Mouse (Mus musculus): ENCODE measurements around the gene Tbx5. TPM values are rescaled to one million over a fixed set of nuclear protein-coding genes. Genes with fewer than 3 reads are reported as not detected.

The Tbx5 gene
- under 1 TPM in 1 of 2 experiments, not detected in 1; 0.11 TPM for total RNA-seq (2021)
- long read RNA-seq, experiment 1: 0 reads
- long read RNA-seq, experiment 2: 0 reads

DNA sequence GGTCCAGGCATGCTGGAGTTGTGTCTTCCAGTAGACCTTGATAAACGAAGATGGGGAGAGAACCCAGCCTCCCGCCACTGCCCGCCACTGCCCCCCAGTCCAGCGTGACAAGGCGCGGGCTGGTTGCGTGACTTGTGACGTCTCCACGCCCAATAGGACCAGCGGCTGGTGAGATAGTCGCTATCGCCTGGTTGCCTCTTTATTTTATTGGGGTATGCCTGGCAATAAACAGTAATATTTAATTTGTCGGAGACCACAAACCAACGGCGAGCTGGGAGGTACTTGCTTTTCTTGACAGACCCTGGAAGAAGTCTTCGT lies at the start of gene Tbx5:
TSS of gene Tbx5 (plus strand) at position 190 of the 318 bp plus-strand sequence.
- no peak for DNase-seq
- intact Hi-C loops (cut with DNase I; ENCODE audit: low total_unique reads): no loop called here

DNA sequence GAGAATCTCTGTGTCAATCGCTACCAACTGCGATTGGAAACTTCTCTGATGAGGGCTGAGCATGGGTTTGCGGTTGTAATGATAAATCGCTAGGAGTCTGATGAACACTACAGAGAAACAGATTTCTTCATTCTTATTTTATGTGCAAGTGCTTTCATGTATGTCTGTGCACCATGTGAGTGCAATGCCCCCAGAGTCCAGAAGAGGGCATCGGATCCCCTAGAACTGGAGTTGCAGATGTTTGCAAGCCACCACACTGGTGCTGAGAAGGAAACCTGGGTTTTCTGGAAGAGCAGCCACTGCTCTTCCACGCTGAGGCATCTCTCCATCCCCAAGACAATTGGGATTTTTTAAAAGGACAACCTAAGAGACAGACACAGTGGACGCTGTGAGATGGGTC lies 46.5 kb upstream of the Tbx5 start:
- DNase-seq: no peak
- intact Hi-C loops (cut with DNase I; ENCODE audit: low total_unique reads): loop anchor here (10.0 kb wide), 1 partner anchor 1909 kb away; no protein-coding TSS in a partner anchor

DNA sequence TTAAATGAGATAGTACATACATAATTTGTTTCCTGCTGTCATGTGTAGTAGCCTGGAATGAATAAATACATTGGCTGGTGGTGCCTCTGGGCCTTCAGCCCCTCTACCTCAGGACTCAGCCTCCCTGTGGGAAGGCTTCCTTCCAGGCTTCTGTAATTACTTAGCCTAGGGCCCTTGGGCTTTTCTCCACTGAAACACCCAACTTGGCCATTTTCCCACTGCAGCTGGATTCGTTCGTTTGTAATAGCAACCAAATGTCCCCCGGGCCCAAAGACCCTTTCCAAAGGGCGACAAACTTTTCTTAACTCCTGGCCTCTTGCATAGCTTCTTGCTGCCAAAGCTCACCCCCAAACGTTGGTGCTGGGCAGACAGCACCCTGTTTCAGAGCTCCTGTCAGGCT lies 40.8 kb upstream of the Tbx5 start:
- DNase-seq: no peak
- intact Hi-C loops (cut with DNase I; ENCODE audit: low total_unique reads): no loop called here

GRCm38 (mm10) chr5:119793972-119794371 lies 38.5 kb upstream of the Tbx5 start:
- DNase-seq: no peak
- intact Hi-C loops (cut with DNase I; ENCODE audit: low total_unique reads): no loop called here

- intact Hi-C loops (cut with DNase I; ENCODE audit: low total_unique reads): no loop called here
- no peak for DNase-seq
Observed at GRCm38 (mm10) chr5:119795376-119795775, 37.1 kb upstream of the Tbx5 start.

DNA sequence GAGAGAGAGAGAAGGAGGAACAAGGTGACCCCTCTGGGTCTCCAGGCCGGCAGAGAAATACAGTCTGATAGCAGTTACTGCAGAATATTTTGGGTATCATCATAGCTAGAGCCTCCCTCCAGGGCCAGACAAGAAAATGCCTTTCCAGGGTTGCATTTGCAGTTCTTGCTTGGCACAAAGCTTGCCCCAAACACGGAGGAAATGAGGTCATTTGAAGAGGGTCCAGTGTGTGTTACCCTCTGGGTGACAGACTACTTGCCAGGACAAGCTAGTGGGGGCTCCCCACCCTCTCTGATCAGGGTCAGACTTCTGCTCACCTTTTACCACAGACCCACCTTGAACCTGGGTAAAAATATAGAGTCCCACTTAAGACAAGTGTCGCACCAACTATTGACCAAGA lies 36.7 kb upstream of the Tbx5 start:
- intact Hi-C loops (cut with DNase I; ENCODE audit: low total_unique reads): no loop called here
- no peak for DNase-seq

DNA sequence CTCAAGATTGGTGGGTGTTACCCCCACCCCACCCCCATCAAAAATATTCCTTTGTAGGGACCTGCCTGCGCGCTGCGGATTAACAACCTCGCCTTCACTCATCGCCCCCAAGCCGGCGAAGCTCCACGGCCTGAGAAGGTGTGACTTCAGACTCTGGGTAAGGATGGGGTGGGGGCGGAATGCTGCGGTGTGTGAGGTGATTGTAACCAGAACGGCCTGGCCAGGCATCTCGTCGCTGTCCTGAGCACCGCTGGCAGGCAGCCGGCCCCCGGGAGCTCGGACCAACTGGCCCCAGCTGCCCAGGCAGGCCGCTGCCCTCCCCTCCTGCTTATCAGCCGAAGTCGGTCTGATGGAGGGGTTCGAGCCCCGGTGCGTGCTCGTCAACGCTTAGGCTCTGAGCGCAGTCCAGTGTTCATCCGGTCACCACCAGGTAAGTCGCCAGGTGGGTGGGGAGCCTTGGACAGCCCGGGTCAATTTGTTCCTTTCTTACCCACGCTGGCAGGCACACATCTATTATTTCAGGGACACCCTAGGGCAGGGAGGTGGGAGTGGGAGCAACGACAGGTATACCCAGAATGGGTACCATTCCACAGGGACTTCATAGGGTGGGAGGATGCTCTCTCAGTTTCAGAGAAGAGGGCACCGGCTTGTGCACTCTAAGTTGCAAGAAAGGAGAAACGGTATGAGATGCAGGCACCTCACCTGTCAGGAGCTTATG lies 35.9 kb upstream of the Tbx5 start:
- no peak for DNase-seq
- intact Hi-C loops (cut with DNase I; ENCODE audit: low total_unique reads): no loop called here

- no peak for DNase-seq
- intact Hi-C loops (cut with DNase I; ENCODE audit: low total_unique reads): no loop called here
Observed at GRCm38 (mm10) chr5:119797580-119798150, 34.8 kb upstream of the Tbx5 start.

GRCm38 (mm10) chr5:119798261-119798660 lies 34.2 kb upstream of the Tbx5 start:
- intact Hi-C loops (cut with DNase I; ENCODE audit: low total_unique reads): no loop called here
- DNase-seq: no peak

GRCm38 (mm10) chr5:119798713-119799418 lies 33.6 kb upstream of the Tbx5 start:
- DNase-seq: no peak
- intact Hi-C loops (cut with DNase I; ENCODE audit: low total_unique reads): no loop called here

DNA sequence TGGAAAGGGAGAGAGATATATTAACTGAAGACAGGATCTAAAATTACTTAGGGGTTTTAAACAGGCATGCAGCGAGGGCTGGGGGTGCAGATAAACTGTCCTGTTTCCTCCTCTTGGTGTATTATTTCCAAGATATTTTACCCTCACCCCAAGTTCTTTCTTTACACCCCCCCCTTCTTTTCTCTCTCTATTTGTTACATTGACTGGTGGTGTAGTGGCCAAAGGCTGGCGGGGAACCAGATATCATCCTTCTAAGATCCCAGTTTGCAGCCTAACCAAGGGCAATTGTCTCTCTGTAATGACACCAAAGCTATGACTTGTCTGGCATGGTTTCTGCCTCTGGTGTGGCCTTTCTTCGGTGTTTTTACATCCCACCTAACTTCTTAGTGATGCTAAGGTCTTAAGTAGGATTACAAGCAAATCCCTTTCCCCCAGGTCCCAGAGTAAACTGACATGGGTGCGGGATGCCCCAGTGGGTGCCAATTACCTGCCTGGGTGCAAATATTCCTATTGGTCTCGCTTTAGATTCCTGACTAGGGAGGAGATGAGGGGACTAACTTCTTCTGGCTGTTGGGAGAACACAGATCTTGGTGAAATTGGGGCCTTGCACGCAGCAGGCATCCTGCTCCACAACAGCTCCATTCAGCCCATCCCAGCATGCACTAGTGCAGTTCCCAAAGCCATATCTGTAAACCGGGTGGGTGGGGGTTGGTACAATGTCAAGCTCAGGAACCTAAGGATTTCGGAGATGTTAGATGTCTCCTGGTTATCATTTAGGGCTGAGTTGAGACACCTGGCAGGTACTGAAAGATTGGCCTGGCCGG lies 32.8 kb upstream of the Tbx5 start:
- intact Hi-C loops (cut with DNase I; ENCODE audit: low total_unique reads): no loop called here
- DNase-seq: no peak

DNA sequence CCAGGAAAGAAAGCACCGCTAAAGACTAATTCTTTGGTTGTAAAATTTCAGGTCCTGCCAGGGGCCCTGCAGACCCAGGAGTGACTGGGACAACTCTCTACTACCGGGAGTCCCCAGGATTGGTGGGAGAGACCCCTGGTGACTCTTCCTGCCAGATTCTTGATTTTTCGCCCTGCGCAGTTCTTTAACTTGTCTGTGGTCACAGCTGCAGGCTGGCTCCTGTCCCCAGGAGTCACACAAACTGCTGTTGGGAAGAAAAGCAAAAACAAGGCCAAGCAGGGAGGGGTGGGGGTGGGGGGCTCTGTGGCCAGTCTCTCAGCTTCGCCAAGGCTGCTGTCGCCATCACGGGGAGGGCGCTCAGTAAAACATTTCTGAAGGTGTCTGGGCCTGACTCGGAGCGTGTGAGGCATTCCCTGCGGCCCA lies 32.2 kb upstream of the Tbx5 start:
- intact Hi-C loops (cut with DNase I; ENCODE audit: low total_unique reads): no loop called here
- no peak for DNase-seq

DNA sequence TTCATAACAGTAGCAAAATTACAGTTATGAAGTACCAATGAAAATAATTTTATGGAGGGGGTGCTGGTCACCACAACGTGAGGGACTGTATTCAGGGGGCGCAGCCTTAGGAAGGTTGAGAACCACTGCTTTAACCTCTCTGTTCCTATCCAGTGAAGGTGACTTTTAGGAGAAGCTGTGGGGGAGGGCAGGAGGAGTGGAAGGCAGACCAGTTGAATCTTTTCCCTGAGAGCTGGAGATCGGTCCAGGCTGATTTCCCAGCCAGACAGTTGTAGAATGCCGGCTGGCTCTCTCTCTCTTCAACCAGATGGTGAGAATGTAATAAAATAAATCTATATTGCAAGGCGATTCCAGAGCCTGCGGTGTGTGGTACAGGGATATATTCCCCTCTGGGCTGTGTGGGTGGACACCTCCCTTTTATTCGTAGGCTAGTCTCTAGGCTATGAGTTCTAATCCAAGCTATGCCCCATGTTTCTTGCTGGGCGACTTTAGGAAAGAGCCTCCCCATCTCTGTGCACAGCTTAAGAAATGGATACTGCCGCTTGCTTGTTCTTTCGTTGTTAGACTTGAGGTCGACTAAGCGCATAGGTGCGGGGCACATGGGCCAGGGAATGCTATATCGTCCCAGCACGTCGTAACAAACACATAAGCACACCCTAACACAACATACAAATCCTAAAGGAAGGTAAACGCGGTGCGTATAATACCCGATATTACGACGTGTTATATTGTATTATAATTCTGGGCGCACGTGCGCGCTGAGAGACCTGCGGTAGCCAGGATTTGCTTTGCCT lies 29.7 kb upstream of the Tbx5 start:
- DNase-seq: no peak
- intact Hi-C loops (cut with DNase I; ENCODE audit: low total_unique reads): no loop called here

DNA sequence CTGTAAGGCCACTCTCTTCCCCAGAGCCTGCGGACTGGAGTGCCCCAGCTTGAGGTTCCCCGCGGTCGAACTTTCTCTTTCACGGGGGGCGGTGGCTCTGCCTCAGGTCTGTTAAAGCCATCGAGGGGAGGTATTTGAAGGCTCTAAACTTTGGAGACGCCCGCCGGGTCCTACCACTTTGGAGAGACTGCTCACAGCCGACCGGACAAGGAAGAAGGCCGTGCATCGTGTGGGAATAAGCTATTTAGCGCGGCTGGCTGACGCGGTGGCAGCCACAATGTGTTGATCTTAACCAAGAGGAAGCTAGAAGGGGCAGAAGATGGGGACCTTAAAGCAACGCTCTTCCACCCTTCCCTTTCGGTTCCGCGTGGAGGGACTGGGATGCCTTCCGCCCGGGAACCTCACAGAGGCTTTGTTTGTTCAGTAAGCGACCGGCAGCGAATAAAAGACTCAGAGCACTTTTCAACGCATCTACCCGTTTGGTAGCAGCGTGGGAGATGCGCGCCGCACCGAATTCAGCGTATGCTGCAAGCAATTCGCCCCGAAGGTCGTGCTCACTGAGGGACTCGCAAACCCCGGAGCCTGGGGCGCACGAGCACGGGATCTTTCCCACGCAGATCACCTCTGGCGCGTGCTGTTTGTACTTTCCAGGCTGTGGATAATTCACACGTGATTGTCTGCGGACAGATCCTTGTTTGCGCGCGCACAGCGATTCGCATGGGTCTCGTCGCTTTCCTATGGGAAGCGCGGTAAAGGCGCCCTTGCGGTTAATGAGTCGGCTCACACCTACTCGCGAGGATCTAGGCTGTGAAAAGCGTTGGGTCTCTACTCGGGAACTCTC lies 28.8 kb upstream of the Tbx5 start:
- intact Hi-C loops (cut with DNase I; ENCODE audit: low total_unique reads): no loop called here
- DNase-seq: no peak

DNA sequence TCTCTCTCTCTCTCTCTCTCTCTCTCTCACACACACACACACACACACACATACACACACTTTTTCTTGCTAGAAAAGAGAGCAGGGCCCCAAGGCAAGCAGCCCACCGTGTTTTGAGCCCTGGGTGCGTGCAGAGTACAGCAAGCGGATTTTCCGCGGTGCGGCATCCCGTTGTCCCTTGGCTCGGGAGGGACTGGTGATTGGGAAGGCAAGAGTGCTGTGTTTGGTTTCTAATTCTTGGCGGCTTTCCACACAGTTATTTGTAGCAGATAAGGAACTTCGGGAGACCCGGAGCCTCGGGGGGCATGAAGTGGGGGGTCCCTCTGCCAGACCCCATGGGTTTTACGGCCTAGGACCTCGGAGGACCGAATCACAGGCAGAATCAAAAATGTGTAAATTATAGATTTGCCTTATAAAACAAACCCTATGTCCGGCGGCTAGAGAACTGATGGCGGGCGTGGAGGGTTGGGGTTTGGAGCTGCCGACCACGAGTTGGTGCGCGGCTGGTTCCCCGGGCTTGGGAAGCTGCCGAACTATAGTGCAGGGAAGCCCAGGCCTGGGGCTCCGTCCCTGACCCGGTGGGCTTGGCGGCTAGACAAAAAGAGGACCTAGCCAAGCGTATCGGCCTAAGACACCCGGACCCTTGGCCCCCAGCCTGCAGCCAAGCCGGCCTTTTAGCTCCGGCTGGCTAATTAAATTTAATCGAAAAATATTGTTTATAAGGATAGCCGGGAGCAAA lies 28.0 kb upstream of the Tbx5 start:
- intact Hi-C loops (cut with DNase I; ENCODE audit: low total_unique reads): no loop called here
- DNase-seq: no peak

DNA sequence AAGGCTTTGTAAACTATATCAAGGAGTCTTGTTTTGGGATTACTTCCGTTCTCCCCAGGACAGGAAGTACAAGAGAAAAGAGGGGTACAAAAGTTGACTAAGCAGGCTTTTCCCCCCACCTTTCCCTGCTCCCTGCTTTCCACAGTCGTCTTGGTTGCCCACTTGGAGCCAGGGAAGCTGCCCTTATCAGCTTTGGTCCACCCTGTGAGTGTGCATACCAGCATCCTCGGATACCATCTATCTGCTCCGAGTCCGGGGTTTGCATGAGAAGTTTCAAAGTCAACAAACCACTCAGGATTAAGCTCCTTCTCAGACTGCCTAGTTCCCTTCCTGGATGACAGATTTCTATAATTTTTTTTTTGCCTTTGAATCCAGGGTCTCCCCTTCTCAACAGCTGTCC lies 26.8 kb upstream of the Tbx5 start:
- intact Hi-C loops (cut with DNase I; ENCODE audit: low total_unique reads): no loop called here
- no peak for DNase-seq

DNA sequence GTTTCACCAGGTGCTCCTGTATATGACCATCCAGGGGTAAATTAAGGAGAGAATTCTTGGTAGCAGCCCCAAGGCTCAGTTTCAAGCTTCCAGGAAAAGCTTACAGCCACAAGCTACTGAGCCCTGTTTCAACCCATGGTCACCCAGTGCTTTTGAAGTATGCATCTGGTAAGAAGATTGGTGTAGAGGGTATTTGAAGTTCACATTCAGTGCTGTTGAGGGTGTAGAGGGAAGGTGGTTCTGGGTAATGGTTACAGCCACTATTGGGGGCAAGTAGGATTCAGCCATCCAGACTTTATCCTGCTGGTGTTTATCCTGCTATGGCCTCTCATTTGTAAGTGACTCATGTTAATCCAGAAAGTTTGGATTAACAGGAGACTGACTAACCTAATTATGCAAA lies 26.0 kb upstream of the Tbx5 start:
- intact Hi-C loops (cut with DNase I; ENCODE audit: low total_unique reads): no loop called here
- no peak for DNase-seq
